Mouse (Mus musculus) kidney, adult 2 months (tissue): ENCODE results near the gene Cyp46a1. TPM values are rescaled to one million over a fixed set of nuclear protein-coding genes. Genes with fewer than 3 reads are reported as not detected.

Experiments
- DNase-seq: peaks from one replicate; pipeline ENCODE4 v3.0.0; 2021
- H3K27ac ChIP-seq: fragments of 200-500 bp; 2 replicates; pipeline ENCODE4 v1.5.1; 2012; ENCODE audit warnings: low read depth, low read length, control low read depth, inconsistent platforms; ENCODE audit not compliant: insufficient read depth
- H3K27me3 ChIP-seq: fragments of 200-500 bp; replicated peaks from 2 replicates; pipeline ENCODE4 v1.6.1; 2012; ENCODE audit warnings: mild to moderate bottlenecking, moderate library complexity, low read length, inconsistent platforms; ENCODE audit not compliant: control insufficient read depth, insufficient read depth
- H3K36me3 ChIP-seq: fragments of 200-500 bp; 2 replicates; pipeline ENCODE4 v1.6.1; 2012; ENCODE audit warnings: mild to moderate bottlenecking, moderate library complexity, low read length, inconsistent platforms; ENCODE audit not compliant: control insufficient read depth, insufficient read depth
- H3K4me1 ChIP-seq: fragments of 200-500 bp; 2 replicates; pipeline ENCODE4 v1.6.1; 2011; ENCODE audit warnings: low read length; ENCODE audit not compliant: control insufficient read depth, insufficient read depth
- H3K4me3 ChIP-seq: fragments of 200-500 bp; 2 replicates; pipeline ENCODE4 v1.5.1; 2011; ENCODE audit warnings: mild to moderate bottlenecking, low read depth, low read length, control low read depth; ENCODE audit not compliant: insufficient read depth
- CTCF ChIP-seq: fragments of 200-500 bp; conservative IDR thresholded peaks from 2 replicates; pipeline ENCODE4 v1.5.1; 2011; ENCODE audit warnings: low read depth, mild to moderate bottlenecking, control low read depth, low read length, moderate library complexity, mixed read lengths; ENCODE audit not compliant: insufficient read depth, insufficient read length
- POLR2A ChIP-seq: fragments of 200-500 bp; IDR thresholded peaks from one replicate; pipeline ENCODE4 v1.6.1; 2011; ENCODE audit warnings: low read depth, low read length, control low read depth
- WGBS: fragments of 180-500 bp; shearing (Covaris S2); methylation state at CpG from one replicate; pipeline ENCODE4 v1.1.7; 2018; 5-methylcytosine and 5-hydroxymethylcytosine counted together
- polyA plus RNA-seq: library from polyadenylated mRNA; depleted of rRNA; stranded (reverse); fragments of >200 nt; gene quantifications from 2 replicates; pipeline ENCODE4 v1.2.3, GENCODE M21; 2012; rRNA removed

Gene Cyp46a1
- polyA plus RNA-seq, 1 experiment: 4.1 TPM

DNA sequence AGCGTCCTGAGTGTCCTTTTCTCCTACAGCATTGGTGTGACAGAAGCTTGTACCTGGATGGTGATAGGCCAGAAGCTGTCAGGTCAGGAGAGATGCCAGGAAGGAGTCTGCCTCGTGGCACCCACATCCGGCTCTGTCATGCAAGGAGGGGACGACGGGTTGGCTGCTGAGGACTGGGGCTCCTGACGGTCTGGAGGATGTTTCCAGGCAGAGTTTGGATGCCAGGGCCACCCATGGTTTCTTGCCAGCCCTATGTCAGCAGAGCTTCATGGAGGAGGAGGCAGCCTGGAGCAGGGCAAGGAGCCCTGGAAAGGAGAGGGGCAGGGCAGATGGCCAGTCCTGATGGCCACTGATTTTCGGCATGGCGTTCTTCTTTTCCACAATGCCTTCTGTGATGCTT is 65.0 kb downstream of the Cyp46a1 start:
- 82% methylated on average over 8 of the region's 8 CpGs for WGBS
- no peaks in the 10 kb centered on the region for H3K36me3 ChIP-seq
- H3K27me3 ChIP-seq: no peaks in the 10 kb centered on the region
- peaks cover 4% of the 10 kb centered on the region; the same call in 1 of the 2 replicates for H3K4me1 ChIP-seq
- no peak overlapping the region for H3K27ac ChIP-seq
- TF ChIP-seq POLR2A (no peak), CTCF (no peak)
- no peak overlapping the region for H3K4me3 ChIP-seq
- no peak for DNase-seq

DNA sequence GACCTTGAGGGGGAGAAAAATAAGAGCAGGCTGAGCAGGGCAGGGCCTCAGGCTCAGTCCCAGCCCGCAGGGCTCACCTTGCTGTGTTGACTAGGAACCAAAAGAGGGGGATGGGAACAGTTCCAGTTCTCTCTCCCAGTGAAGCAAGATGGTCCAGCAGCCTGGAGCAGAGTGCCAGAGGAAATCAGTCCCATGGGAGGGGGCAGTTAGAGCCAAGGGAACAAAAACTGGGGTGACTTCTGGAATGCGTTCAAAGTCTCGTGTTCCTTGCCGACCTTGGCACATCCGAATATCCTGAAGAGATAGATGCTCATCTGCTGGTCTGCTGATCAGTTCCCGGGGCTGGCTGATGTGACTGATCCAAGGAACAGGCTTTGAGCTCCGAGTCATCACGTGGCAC is 66.8 kb downstream of the Cyp46a1 start:
- WGBS: 66% methylated on average over 8 of the region's 8 CpGs
- TF ChIP-seq CTCF: no peak
- TF ChIP-seq POLR2A: no peak

DNA sequence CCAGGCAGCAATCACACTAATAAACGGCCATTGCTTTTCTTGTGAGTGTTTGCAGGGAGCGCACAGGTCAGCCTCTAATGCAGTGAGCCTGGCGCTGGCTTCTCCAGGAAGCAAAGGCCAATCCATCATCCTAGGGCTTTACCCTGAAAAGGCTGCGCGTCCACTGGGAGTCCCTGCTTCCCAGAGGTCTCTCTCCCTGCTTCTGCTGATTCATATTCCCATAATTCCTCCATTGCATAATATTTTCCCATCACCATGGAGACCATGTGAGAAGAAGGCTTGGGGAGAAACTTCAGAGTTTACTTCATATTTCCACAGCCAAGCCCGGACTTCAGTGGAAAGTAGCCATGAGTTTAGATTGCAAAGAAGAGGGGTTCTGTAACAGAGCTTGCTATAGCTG is 69.8 kb downstream of the Cyp46a1 start:
- H3K4me1 ChIP-seq: no peaks in the 10 kb centered on the region

More for the DNA sequence above, 66.8 kb downstream of the Cyp46a1 start:
- H3K4me1 ChIP-seq: no peaks in the 10 kb centered on the region; the same call in 1 of the 2 replicates
- H3K27me3 ChIP-seq: no peaks in the 10 kb centered on the region
- no peaks in the 10 kb centered on the region for H3K36me3 ChIP-seq
- no peak for DNase-seq
- no peak overlapping the region for H3K27ac ChIP-seq
- no peak overlapping the region for H3K4me3 ChIP-seq

GRCm38 (mm10) chr12:108409100-108409499 is 74.9 kb downstream of the Cyp46a1 start:
- no peaks in the 10 kb centered on the region for H3K27me3 ChIP-seq
- WGBS: 70% methylated on average over 5 of the region's 5 CpGs
- no peak overlapping the region for H3K27ac ChIP-seq
- no peak for TF ChIP-seq POLR2A
- TF ChIP-seq CTCF: no peak
- no peak for DNase-seq
- H3K4me1 ChIP-seq: no peaks in the 10 kb centered on the region
- no peak overlapping the region for H3K4me3 ChIP-seq
- no peaks in the 10 kb centered on the region for H3K36me3 ChIP-seq

More for the DNA sequence above, 69.8 kb downstream of the Cyp46a1 start:
- DNase-seq: peak; percentile 72
- TF ChIP-seq CTCF (no peak), POLR2A (no peak)
- no peaks in the 10 kb centered on the region for H3K36me3 ChIP-seq
- H3K27ac ChIP-seq: 0 out of 2 replicates have a peak overlapping the region, but pooled peaks have one; percentile 33
- 56% methylated on average over 6 of the region's 6 CpGs for WGBS
- no peaks in the 10 kb centered on the region for H3K27me3 ChIP-seq
- H3K4me3 ChIP-seq: no peak overlapping the region

- Histone ChIP-seq H3K27ac (no peak overlapping the region), H3K4me3 (no peak overlapping the region), H3K4me1 (no peaks in the 10 kb centered on the region), H3K27me3 (no peaks in the 10 kb centered on the region), H3K36me3 (no peaks in the 10 kb centered on the region)
- WGBS: 75% methylated on average over 14 of the region's 14 CpGs
- DNase-seq: no peak
- TF ChIP-seq POLR2A: no peak
These were observed 76.4 kb downstream of the Cyp46a1 start for GRCm38 (mm10) chr12:108410416-108411208.

Other genes with a start within 250 kb of the Cyp46a1 start
- 32.5 and 38.5 TPM in 2 replicates for gene Setd3, start 155.1 kb upstream of the Cyp46a1 start, polyA plus RNA-seq
- gene Ccnk, start 154.8 kb upstream of the Cyp46a1 start, polyA plus RNA-seq: 11.4 and 12.6 TPM in 2 replicates
- gene Ccdc85c, start 59.0 kb upstream of the Cyp46a1 start, polyA plus RNA-seq: 15.7 and 19.4 TPM in 2 replicates
- 0.31 and 0.42 TPM in 2 replicates for gene Hhipl1, start 28.1 kb upstream of the Cyp46a1 start, polyA plus RNA-seq
- gene Eml1, start 36.6 kb downstream of the Cyp46a1 start, polyA plus RNA-seq: 14.2 TPM in 2 replicates
- 19.1 and 33.3 TPM in 2 replicates for gene Evl, start 220.3 kb downstream of the Cyp46a1 start, polyA plus RNA-seq